Comparison of ENCODE assay signal across 8 mouse cellular contexts in genomic region chr4:136893691-136894543, GRCm38 (mm10). TPM values are rescaled to one million over a fixed set of nuclear protein-coding genes. Genes with fewer than 3 reads are reported as not detected.
DNase-seq lines count a peak whose midpoint lies in the region; ATAC-seq and TF ChIP-seq lines count a peak whose summit lies in the region.

No protein-coding gene starts in this region.

- no peaks in the 10 kb centered on the region for H3K27me3 ChIP-seq in ES-Bruce4 (ENCODE audit: control insufficient read depth, insufficient read depth, low read length, poor library complexity, severe bottlenecking)
- peaks cover 23% of the 10 kb centered on the region for H3K27me3 ChIP-seq in hindbrain, embryonic 11.5 days (ENCODE audit: control insufficient read depth, insufficient read depth, low read length)

- ATAC-seq in hindbrain, embryonic 11.5 days (ENCODE audit: low FRiP score), result peak; percentile 30; the same call in 1 of the 2 replicates

- H3K36me3 ChIP-seq in ES-Bruce4 (ENCODE audit: control insufficient read depth, insufficient read depth, low read length, poor library complexity, severe bottlenecking), result no peaks in the 10 kb centered on the region
- H3K36me3 ChIP-seq in hindbrain, embryonic 11.5 days (ENCODE audit: control insufficient read depth, insufficient read depth, low read length), result no peaks in the 10 kb centered on the region

- intact Hi-C loops in left cerebral cortex, postnatal 36 days (cut with DNase I), result loop anchor here (1.0 to 10.0 kb wide), 3 partner anchors 87 to 391 kb away; no protein-coding TSS in a partner anchor

- peak; percentile 94 for TF ChIP-seq CTCF in ES-Bruce4 (IDR thresholded peaks at IDR 0.05; ENCODE audit: low read depth, low read length)

- no peak for TF ChIP-seq EP300 in ES-Bruce4 (IDR thresholded peaks at IDR 0.05; ENCODE audit: insufficient read depth, low read depth, low read length)

- no peak overlapping the region for H3K9ac ChIP-seq in ES-Bruce4 (ENCODE audit: low read depth, poor library complexity, severe bottlenecking)
- H3K9ac ChIP-seq in hindbrain, embryonic 11.5 days (ENCODE audit: low read depth, low read length), result no peak overlapping the region

- H3K4me2 ChIP-seq in hindbrain, embryonic 11.5 days (replicated peaks; ENCODE audit: low read depth, low read length), result no peak overlapping the region

- no peak for TF ChIP-seq POLR2A in ES-Bruce4 (IDR thresholded peaks at IDR 0.05; ENCODE audit: insufficient read depth, low read length)

- WGBS in hindbrain, embryonic 11.5 days, result 6% methylated on average over 9 of the region's 9 CpGs

- H3K27ac ChIP-seq in ES-Bruce4 (ENCODE audit: insufficient read depth, low read length), result no peak overlapping the region
- no peak overlapping the region for H3K27ac ChIP-seq in hindbrain, embryonic 11.5 days (ENCODE audit: low read depth, low read length)

- DNase-seq in heart, adult 18-20 months, result peak; percentile 33 to 47
- no peak for DNase-seq in heart, adult 8-10 months (ENCODE audit: low spot score)
- peak; percentile 60 to 66 for DNase-seq in cerebellum, postnatal 36 days
- peak; percentile 75 for DNase-seq in hindbrain, embryonic 11.5 days (ENCODE audit: low spot score)
- DNase-seq in left cerebral cortex, postnatal 36 days (ENCODE audit: low spot score in 2 of 2), result peak; percentile 55 to 63
- peak; percentile 69 to 73 for DNase-seq in right cerebral cortex, adult 2 months (ENCODE audit: low spot score in 2 of 2)
- no peak for DNase-seq in gastrocnemius, adult 8-10 months (ENCODE audit: low spot score in 2 of 2)

- no peaks in the 10 kb centered on the region for H3K9me3 ChIP-seq in ES-Bruce4 (replicated peaks; ENCODE audit: control insufficient read depth, insufficient read depth, low read length, poor library complexity, severe bottlenecking)
- H3K9me3 ChIP-seq in hindbrain, embryonic 11.5 days (ENCODE audit: control insufficient read depth, low read length), result no peaks in the 10 kb centered on the region

- H3K4me1 ChIP-seq in ES-Bruce4 (ENCODE audit: control insufficient read depth, insufficient read depth, low read length), result peaks cover 9% of the 10 kb centered on the region
- no peaks in the 10 kb centered on the region; the same call in 1 of the 2 replicates for H3K4me1 ChIP-seq in hindbrain, embryonic 11.5 days (replicated peaks; ENCODE audit: control insufficient read depth, insufficient read depth, low read length)

- no peak overlapping the region for H3K4me3 ChIP-seq in ES-Bruce4 (ENCODE audit: low read depth, low read length)
- no peak overlapping the region for H3K4me3 ChIP-seq in hindbrain, embryonic 11.5 days (ENCODE audit: low read depth, low read length)

RNA-seq across cellular contexts. Expression of gene C1qc, which starts 1.1 kb away (rescaled TPM):
- total RNA-seq in heart, adult 18-20 months (2021), result 10 to 100 TPM; 36.9 to 41.6 TPM
- 10 to 100 TPM; 21.6 to 30.2 (median 24.9) TPM for total RNA-seq in heart, adult 8-10 months (2022)
- polyA plus RNA-seq in ES-Bruce4 (2011; ENCODE audit: insufficient read depth, insufficient read length, low read depth, missing spikeins), result not detected in 2 replicates
- polyA plus RNA-seq in hindbrain, embryonic 11.5 days (2014; fragmentation: Nextera tagmentation; extraction: Ambion mirVana), result 17.7 and 19.2 TPM in 2 replicates
- 10 to 100 TPM; 40.6 to 47.2 TPM for total RNA-seq in left cerebral cortex, postnatal 36 days (2021)
- total RNA-seq in gastrocnemius, adult 8-10 months (2022), result 1 to 10 TPM; 2.2 to 8.2 (median 5.5) TPM

RNA-seq across cellular contexts. Expression of gene C1qa, which starts 4.7 kb away (rescaled TPM):
- total RNA-seq in heart, adult 18-20 months (2021), result 10 to 100 TPM; 44.4 to 55.2 TPM
- 10 to 100 TPM; 23.6 to 36.8 (median 31.2) TPM for total RNA-seq in heart, adult 8-10 months (2022)
- polyA plus RNA-seq in ES-Bruce4 (2011; ENCODE audit: insufficient read depth, insufficient read length, low read depth, missing spikeins), result not detected in 2 replicates
- polyA plus RNA-seq in hindbrain, embryonic 11.5 days (2014; fragmentation: Nextera tagmentation; extraction: Ambion mirVana), result 14.3 and 15.2 TPM in 2 replicates
- 10 to 100 TPM; 49.6 to 50.7 TPM for total RNA-seq in left cerebral cortex, postnatal 36 days (2021)
- 10 to 100 TPM in 1 of 4 experiments, 1 to 10 TPM in 3; 2.6 to 11.5 (median 6.7) TPM for total RNA-seq in gastrocnemius, adult 8-10 months (2022)

RNA-seq across cellular contexts. Expression of gene C1qb, which starts 7.9 kb away (rescaled TPM):
- total RNA-seq in heart, adult 18-20 months (2021), result 10 to 100 TPM; 42.6 to 54.2 TPM
- total RNA-seq in heart, adult 8-10 months (2022), result 10 to 100 TPM; 30.2 to 38.5 (median 31.2) TPM
- polyA plus RNA-seq in ES-Bruce4 (2011; ENCODE audit: insufficient read depth, insufficient read length, low read depth, missing spikeins), result not detected in 2 replicates
- polyA plus RNA-seq in hindbrain, embryonic 11.5 days (2014; fragmentation: Nextera tagmentation; extraction: Ambion mirVana), result 34.4 and 40.3 TPM in 2 replicates
- total RNA-seq in left cerebral cortex, postnatal 36 days (2021), result 10 to 100 TPM; 55.7 to 58.1 TPM
- total RNA-seq in gastrocnemius, adult 8-10 months (2022), result 10 to 100 TPM in 1 of 4 experiments, 1 to 10 TPM in 3; 3.3 to 11.0 (median 7.2) TPM

RNA-seq across cellular contexts. Expression of gene Ephb2, which starts 58.1 kb away (rescaled TPM):
- total RNA-seq in heart, adult 18-20 months (2021), result under 1 TPM; 0.89 to 0.90 TPM
- under 1 TPM; 0.44 to 0.86 (median 0.45) TPM for total RNA-seq in heart, adult 8-10 months (2022)
- 15.1 and 15.5 TPM in 2 replicates for polyA plus RNA-seq in ES-Bruce4 (2011; ENCODE audit: insufficient read depth, insufficient read length, low read depth, missing spikeins)
- 18.5 and 20.1 TPM in 2 replicates for polyA plus RNA-seq in hindbrain, embryonic 11.5 days (2014; fragmentation: Nextera tagmentation; extraction: Ambion mirVana)
- 10 to 100 TPM; 16.9 to 18.0 TPM for total RNA-seq in left cerebral cortex, postnatal 36 days (2021)
- under 1 TPM in 3 of 4 experiments, not detected in 1; 0.24 to 0.75 (median 0.56) TPM for total RNA-seq in gastrocnemius, adult 8-10 months (2022)

Comparison
In these comparisons a context has a peak if more than half of its experiments do, and no peak if none do; other contexts are left out.
1. DNase-seq: peak in heart, adult 18-20 months (2 of 2), cerebellum, postnatal 36 days (2 of 2), hindbrain, embryonic 11.5 days (single experiment), left cerebral cortex, postnatal 36 days (2 of 2) and right cerebral cortex, adult 2 months (2 of 2); none in heart, adult 8-10 months (single experiment) and gastrocnemius, adult 8-10 months (0 of 2).